Mouse (Mus musculus): ENCODE data around the gene Dpep1.

Gene Dpep1

GRCm38 (mm10) chr8:123248596-123248995, 62.6 kb downstream of the Dpep1 start:
- DNase-seq (ENCODE audit: low read depth): no peak

- no peak for DNase-seq (ENCODE audit: low read depth)
Measured at GRCm38 (mm10) chr8:123250940-123251339, 64.9 kb downstream of the Dpep1 start.

Data from naive thymus-derived CD4-positive, alpha-beta T cell, adult 2 months (primary cell).